Mouse (Mus musculus) olfactory bulb, adult 2 months (tissue): ENCODE data around the gene Gm14496. TPM values are rescaled to one million over a fixed set of nuclear protein-coding genes. Genes with fewer than 3 reads are reported as not detected.
"Not testable (repeated sequence)": the region's sequence is repeated elsewhere in the genome, so short reads cannot be mapped to it uniquely, and the experiment has no call there.

ENCODE experiments used
- H3K27ac ChIP-seq: fragments of 200-500 bp; 2 replicates; pipeline ENCODE4 v1.5.1; 2012; ENCODE audit warnings: low read depth, low read length; ENCODE audit not compliant: insufficient read depth
- H3K4me1 ChIP-seq: fragments of 200-500 bp; 2 replicates; pipeline ENCODE4 v1.6.1; 2012; ENCODE audit warnings: low read length; ENCODE audit not compliant: control insufficient read depth, insufficient read depth
- H3K4me3 ChIP-seq: fragments of 200-500 bp; 2 replicates; pipeline ENCODE4 v1.5.1; 2012; ENCODE audit warnings: mild to moderate bottlenecking, low read depth, low read length, moderate library complexity; ENCODE audit not compliant: insufficient read depth
- CTCF ChIP-seq: fragments of 200-500 bp; IDR thresholded peaks from 2 replicates; pipeline ENCODE4 v1.5.1; 2012; ENCODE audit warnings: low read depth, mild to moderate bottlenecking, low read length, moderate library complexity; ENCODE audit not compliant: insufficient read depth
- POLR2A ChIP-seq: fragments of 200-500 bp; IDR thresholded peaks from 2 replicates; pipeline ENCODE4 v1.6.1; 2012; ENCODE audit warnings: mild to moderate bottlenecking, low read depth, low read length, moderate library complexity; ENCODE audit not compliant: insufficient read depth
- whole genome bisulfite sequencing: fragments of 180-500 bp; shearing (Covaris S2); methylation state at CpG from one replicate; pipeline ENCODE4 v1.1.7; 2018; 5-methylcytosine and 5-hydroxymethylcytosine counted together
- polyA plus RNA-seq: library from polyadenylated mRNA; stranded (reverse); fragments of >200 nt; gene quantifications from 2 replicates; pipeline ENCODE4 v1.2.4, GENCODE M21; 2012; ENCODE audit warnings: low replicate concordance; ENCODE audit not compliant: missing spikeins, insufficient read depth, insufficient read length

The Gm14496 gene
- not detected in 2 replicates for polyA plus RNA-seq

GRCm38 (mm10) chr2:181990829-181991228, at the start of gene Gm14496:
Gm14496 (plus strand) TSS chr2:181991129.
- no peaks in the 10 kb centered on the region for H3K4me1 ChIP-seq
- no peak within 1 kb of the TSS for H3K4me3 ChIP-seq
- H3K27ac ChIP-seq, result no peak within 1 kb of the TSS
- 70% methylated on average over 3 of the region's 3 CpGs for WGBS
- TF ChIP-seq POLR2A (no peak), CTCF (no peak)

- 13% methylated on average over 21 of the region's 21 CpGs for WGBS
- H3K27ac ChIP-seq, H3K4me3 ChIP-seq, H3K4me1 ChIP-seq: not testable (repeated sequence)
These were observed 37.9 kb upstream of the Gm14496 start for GRCm38 (mm10) chr2:181952747-181953680.

GRCm38 (mm10) chr2:181968395-181968794, 22.5 kb upstream of the Gm14496 start:
- no peaks in the 10 kb centered on the region for H3K4me1 ChIP-seq
- 75% methylated on average over 7 of the region's 7 CpGs for WGBS
- no peak overlapping the region for H3K4me3 ChIP-seq
- no peak for TF ChIP-seq CTCF
- no peak for TF ChIP-seq POLR2A
- H3K27ac ChIP-seq, result no peak overlapping the region

GRCm38 (mm10) chr2:181969187-181969586, 21.7 kb upstream of the Gm14496 start:
- no peaks in the 10 kb centered on the region for H3K4me1 ChIP-seq
- no peak overlapping the region for H3K27ac ChIP-seq
- TF ChIP-seq POLR2A, result no peak
- no peak for TF ChIP-seq CTCF
- WGBS, result 97% methylated on average over 2 of the region's 2 CpGs
- no peak overlapping the region for H3K4me3 ChIP-seq

DNA sequence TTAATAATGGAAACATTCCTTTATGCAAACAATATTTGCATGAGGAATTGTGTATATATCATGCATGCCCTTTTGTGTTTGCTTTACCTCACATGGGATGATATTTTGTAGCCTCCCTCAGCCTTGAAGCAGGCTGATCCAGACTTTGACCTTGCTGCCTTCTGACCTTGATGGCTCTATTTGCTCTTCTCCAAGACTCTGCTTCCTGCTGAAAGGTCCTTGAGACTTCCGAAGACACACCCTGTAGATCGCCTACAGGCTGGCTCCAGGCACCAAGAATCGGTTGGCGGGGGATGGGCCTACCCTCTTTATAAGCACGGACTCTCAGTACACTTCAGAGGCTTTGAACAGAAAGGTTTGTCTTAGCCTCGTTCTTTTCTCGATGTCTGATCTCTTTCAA, 9.0 kb upstream of the Gm14496 start:
- not testable (repeated sequence) for H3K4me1 ChIP-seq, H3K27ac ChIP-seq, H3K4me3 ChIP-seq
- 74% methylated on average over 7 of the region's 7 CpGs for WGBS

Other genes with a start within 250 kb of the Gm14496 start
- not detected in 2 replicates for gene Myt1, start 227.8 kb upstream of the Gm14496 start, polyA plus RNA-seq
- gene Pcmtd2, start 153.3 kb upstream of the Gm14496 start, polyA plus RNA-seq, result 289 TPM in 1 of 2 replicates, not detected in the other
- not detected in 2 replicates for gene Polr3k, start 126.8 kb upstream of the Gm14496 start, polyA plus RNA-seq